Mouse (Mus musculus) heart, adult 9 months (tissue): ENCODE results near the gene Nectin3.

Source experiments
- DNase-seq, 2 experiments: peaks; one replicate each; pipeline ENCODE4 v3.0.0; 2022; ENCODE audit warnings: low spot score in 2 of 2

Gene Nectin3

DNA sequence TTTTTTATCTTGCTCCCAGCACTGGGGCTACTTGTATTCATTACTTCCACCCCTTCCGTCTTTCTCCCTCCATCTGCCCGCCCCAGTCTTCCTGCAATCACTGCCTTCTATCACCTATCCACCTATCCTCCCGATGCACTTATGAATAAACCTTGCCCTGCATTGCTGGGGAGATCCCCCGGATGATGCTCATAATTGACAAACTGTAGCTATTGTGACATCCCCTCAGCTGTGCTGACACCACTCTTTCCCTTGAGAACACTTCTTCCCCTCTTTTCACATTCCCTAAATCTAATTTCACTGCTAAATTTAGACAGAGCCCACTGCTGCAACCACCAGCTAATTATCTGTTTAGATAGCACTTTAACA lies at the start of gene Nectin3:
TSS of gene Nectin3 (minus strand) at position 105 of the 369 bp plus-strand sequence.
- peak in 1 of 2 experiments; percentile 5 for DNase-seq

DNA sequence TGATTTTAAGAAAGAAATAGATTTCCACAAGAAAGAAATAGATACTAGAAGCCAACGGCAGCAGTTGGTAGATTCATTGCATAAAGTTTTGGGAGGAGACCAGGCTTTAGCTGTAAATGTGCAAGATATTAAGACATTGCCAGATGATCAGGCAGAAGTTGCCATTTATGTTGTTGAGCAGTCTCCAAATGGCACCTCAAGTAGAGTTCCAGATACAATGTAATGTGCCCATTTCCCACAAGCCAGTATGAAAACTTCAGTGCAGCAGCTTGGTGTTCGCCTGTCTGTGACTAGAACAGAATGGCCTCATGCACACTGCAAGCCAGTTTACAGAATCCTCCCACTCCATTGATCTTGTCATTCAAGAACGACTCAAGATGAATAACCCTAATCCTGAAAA lies 39.8 kb upstream of the Nectin3 start:
- DNase-seq = no peak

DNA sequence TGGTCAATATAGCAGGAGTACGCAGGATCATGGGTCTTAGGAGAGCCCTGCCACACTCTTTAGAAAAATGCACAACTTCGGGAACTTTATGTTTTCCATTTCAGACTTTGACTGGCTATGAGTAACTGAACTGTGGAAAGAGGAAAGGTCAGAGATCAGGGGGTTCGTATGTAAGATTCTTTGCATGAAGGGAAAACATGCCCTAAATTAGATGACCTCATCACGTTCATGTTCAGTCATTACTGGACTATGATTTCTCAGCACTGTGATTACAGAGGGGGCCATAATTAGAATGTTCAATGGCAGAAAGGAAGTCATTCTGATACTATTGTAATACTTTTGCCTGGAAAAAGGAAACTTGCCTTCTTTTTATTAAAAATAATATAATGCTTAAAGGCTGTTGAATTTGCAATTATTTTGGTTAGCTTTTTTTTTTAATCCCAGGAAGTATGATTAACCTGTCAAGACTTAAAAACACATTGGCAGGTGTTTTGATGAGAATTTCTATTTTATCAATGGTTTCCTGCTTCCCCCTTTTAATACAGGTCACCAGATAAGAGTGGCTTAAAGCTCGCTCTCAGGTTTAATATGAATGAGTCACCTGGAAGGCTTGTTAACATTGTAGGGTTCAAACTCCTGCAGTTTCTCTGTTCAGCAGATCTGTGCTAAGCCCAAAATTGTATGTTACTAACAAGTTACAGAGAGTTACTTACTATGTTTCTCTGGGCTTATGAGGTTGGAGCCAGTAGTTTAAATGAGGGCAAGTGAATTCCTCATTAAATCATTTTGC lies 34.3 kb upstream of the Nectin3 start:
- DNase-seq = no peak

DNA sequence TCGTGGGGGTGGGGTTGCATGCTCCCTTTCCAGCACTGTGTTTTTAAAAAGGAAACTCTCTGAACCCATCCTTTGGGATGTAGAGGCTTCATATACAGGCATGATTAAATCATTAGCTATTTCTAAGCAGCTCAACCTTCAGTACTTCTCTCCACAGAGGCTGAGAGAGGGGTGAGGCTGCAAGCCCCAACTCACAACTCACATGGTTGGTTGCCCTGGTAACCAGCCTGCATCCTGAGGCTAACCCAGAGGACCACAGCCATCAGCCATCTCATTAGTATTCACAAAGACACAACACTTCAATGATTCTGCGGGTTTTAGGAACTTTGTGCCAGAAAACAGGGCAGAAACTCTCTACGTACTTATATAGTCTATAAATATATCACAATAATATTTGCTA lies 32.7 kb upstream of the Nectin3 start:
- no peak for DNase-seq

DNA sequence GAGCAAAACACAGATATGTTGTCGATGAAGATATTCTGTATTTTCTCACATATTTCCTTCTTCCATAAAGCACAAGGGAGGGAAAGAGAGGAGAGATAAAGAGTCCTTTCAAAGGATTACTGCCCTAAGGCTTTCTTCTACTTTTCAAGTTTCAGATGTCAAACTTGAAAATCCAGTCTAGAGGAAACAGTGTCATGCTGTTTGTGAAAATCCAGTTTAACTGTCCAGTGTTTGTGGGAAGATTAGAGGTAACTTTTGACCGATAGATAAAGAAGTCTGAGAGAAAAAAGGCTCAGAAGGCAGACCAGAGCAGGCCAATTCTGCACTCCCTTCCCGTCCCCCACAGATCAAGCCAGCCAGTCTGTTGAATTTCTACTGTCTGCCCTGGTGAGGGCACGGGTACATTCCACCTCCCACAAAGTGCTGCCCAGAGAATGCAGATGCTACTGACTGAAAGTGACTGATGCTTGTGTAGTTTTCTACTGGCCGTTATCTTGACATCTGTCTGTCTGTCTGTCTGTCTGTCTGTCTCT lies 22.6 kb upstream of the Nectin3 start:
- no peak for DNase-seq

DNA sequence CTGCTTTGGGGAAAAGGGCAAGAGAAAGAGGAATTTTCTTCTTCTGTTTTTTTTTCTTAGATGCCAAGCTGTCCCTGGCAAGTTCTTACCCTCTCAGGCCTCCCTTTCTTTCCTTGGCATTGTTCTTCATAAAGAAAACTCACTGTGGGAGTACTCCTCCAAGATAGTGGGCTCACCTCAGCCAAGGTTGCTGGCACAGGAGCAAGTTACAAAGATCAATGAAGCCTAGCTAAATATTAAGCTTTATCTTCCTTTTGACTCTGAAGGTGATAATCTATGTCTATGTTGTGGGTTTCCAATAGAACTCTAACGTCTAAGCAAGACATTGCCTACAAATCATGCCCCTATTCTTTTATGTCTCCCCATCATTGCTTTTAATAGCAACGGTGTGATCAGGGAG lies 21.3 kb upstream of the Nectin3 start:
- DNase-seq = no peak

DNA sequence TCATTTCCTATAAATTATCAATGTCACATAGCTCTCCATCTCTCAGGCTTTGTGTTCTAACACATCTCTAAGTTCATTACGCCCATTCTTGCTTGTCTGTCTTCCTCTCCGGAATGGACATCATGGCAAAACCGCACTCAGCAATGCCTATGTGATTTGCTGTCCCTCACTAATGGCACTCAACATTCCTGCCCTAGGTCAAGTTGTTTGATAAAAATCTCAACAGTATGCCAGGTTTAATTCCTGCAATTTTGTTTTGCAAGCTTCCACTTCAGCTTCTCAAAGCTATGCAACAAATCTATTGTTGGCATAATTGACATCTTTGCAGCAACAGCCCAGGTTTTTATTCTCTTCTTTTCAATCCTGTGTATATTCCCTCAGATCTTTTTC lies 9.6 kb upstream of the Nectin3 start:
- no peak for DNase-seq

DNA sequence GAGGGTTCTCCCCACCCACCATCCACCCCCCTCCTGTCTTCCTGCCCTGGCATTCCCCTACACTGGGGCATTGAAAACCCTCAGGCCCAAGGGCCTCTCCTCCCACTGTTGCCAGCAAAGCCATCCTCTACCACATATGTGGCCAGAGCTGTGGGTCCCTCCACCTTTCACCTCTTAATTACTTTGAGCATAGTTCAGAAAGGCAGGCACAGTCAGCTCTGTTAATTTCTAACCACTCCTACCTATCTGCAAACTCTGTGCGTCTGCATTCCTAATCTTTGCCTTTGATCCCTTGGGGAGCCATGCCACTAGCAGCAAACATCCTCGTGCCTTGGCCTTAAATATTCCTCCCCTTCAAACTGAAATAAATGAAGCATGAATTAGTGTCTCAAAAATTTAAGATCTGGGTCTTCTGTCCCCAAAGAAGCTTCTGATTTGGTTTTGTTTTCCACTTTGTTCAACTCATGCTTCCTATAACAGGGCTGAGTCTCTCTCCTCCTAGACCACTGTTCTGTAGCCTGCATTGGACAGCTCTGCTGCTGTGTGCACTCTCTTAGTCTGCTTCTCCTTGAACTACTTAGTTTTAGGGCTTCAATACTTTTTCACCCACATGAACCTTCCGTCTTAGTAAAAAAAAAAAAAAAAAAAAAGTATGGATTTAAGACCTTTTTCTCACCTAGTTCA lies 9.1 kb upstream of the Nectin3 start:
- DNase-seq = no peak

DNA sequence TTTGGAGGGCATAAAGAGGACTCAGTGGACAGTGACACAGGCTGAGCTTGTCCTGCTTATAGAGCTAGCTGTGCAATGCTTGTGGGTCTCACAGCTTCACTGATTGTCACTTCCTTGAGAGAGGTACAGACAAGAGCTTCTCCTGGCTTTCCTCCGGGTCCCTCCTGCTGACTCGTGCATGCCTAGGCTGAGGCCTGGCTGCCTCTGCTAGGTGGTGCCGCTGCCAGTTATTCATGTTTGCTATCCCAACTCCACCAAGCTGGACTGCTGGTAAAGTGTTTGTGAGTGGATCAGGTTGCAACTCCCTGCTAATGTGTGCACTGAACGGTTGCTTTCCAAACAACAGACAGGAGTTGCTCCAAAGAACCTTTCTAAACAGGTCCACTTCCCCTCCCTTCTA lies 5.7 kb upstream of the Nectin3 start:
- no peak for DNase-seq

DNA sequence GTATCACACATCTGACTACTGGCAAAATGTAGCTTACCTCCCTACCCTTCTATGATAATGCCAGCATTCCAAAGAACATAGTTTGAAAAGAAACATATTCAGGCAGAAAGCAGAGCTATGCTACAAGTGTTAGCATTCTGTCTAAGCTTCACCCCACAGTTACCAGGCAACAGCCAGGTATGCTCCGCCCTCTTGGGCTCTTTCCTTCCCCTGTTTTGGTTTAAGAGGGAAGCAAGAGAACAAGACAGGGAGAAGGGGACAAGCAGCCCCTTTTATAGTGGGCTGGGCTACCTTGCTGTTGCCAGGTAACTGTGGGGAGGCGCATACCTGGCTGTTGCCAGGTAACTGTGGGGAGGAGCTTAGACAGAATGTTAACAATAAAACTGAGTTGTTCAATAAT lies 4.0 kb upstream of the Nectin3 start:
- DNase-seq = no peak

DNA sequence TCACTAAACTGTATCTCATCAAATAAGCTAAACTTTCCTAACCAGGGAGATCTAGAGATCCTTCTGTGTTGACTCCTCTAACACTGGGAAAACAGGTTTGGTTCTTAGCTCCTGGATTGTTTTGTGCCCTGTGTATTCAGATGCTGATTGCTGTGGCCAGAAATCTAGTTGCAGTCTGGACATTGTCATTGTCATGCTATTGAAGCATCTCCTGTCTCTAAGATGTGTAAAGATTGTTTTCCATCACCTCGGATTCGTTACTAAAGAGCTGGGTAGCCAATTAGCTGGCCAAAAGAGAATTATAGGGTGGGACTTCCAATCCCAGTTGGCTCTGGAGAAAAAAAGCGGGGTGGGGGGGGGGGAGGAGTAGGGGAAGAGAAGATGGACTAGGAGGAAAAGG lies 2.4 kb upstream of the Nectin3 start:
- no peak for DNase-seq

DNA sequence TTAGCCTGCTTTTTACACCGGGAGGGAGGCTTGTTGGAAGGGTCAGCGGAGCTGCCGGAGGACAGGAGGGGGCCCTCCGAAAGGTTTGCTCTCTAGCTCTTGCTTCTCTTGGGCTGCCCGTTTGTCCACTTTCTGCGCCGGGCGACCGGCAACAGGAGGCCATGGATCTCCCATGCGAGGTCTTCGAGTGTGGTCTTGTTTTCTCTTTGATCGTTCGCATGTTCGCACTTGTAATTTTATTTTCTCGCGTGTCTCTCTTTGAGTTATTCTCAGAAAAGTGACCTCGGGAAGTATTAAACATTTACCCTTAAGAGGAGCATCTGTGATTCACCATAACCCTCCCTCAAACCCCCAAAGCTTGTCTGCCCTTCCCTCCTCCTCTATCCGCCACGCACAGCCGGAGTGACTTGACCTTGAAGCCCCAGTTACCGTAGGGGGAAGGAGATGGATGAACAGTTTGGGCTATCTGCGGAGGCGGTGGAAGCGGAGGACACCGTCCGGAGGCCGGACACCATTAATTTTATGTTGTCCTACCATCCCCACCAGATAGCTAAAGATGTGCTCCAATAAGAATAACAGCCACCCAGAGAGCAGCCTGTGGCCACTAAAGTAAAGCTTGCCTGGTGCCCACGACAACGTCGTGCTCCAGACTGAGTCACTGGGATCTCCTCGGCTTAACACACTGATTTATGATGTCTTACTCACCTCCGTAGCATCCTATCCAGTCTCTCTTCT lies 472 bp downstream of the Nectin3 start:
- DNase-seq = peak; percentile 2 to 4

DNA sequence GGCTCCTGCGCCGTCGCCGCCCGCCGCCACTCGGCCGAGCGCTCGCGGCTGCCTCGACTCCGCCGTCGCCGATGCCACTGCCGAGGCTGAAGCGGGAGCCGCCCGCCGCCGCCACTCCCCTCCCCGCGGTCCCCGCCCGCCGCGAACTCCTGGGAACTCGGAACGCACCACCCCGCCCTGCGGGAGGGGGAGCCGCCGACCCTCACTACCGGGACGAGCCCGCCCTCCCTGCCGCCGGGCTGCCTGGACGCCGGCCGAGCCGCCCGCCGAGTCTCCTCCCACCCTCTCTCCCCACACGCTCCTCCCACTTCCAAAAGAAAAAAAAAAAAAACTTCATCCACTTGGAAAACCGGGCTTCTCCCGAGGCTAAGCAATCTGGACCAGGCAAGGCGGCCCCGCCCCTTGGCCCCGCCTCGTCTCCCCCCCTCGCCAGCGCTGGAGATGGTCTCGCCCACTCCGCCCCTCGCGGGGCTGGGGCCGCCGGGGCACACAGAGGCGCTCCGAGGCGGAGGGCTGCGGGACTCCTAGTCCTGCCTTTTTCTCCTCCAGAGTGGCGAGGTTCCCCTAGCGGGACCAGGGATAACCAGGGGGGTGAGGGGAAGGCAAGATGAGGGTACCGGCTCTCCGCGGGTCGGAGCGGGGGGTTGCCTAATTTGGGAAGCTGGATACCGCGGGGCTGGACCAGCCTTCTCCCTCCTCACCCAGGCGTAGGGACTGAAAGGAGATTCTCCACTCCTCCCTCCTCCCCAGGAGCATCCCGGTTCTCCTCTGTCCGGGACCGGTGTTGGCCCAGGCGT lies 1.2 kb downstream of the Nectin3 start:
- peak; percentile 89 to 91 for DNase-seq

DNA sequence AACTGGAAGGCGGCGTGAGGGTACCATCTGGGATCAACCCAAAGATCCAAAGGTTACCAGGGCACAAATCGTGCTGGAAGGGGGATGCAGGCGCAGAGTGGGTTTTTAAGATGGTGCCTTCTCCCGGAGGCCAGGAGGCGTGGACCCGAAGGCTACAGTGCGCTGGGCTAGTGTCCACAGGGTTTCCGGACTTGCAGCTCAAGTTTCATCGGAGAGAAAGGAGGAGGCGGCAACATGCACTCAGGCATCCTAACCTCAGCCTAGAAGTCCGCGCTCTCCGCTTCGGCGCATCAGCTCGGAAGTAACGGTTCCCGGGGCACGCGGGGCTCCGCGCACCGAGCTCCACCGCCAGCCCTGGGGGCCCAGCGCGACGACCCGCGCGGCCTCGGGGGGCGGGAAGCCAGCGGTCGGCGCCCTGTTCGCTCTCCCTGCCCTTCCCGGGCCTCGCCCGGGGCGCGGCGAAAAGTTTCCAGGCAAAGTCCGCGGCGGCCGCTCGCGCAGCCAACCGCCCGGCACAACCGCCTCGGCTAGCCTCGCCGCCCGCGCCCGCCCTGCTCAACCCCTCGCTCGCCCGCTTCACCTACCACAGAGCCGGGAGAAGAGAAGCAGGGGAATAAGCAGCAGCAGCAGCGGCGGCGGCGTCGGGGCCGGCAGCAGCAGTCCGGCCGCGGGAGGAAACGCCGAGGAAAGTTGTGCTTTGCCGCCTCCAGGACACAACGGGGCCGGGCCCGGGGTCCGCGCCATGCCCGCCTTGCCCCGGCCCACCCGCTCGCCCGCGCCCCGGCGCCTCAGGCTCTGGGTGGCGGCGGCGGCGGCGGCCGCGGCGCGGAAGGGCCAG lies 2.1 kb downstream of the Nectin3 start:
- peak; percentile 47 to 55 for DNase-seq

DNA sequence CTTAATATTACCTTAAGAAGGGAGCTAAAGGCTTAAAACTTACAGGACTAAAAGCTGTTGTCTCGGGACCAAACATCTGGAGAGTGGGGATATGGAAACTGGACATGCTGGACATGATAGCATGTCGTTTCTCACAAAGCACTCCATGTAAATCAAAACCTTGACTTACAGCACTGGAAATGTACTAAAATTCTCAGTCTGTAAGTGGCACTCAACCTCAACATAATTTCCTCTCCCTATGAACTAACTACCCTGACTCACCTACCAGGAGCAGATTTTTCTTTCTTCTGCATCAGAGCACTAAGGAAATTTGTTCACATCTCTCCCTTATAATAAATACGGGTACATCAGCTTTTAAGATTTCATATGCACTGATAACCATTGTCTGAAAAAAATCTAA lies 3.1 kb downstream of the Nectin3 start:
- no peak for DNase-seq

DNA sequence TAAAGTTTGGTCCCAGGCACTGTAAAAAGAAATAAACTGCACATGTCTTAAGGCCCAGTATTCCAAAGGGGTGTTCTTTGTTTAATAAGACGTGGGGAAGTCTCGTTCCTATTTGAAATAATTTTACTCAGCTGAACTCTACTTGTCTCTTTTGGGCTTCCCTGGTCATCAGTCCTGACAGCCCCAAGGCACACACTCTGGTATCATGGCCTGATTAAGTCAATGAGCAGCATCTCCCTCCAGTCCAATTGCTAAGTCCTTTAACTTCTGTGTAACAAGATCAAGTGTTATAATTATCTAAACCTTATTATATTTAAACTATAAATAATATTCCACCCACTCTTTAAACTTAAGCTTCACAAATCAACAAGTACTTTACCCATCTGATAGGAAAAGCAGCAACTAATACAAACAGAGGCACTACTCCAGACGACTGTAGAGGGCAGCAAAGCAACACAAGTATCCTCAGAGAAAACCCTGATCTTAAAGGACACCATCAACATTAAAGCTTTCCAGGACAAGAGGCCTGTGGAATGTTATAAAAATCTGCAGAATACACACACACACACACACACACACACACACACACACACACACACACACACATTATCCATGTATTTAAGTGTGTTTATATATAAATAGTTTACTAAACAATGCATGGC lies 10.8 kb downstream of the Nectin3 start:
- DNase-seq = peak in 1 of 2 experiments; percentile 34

DNA sequence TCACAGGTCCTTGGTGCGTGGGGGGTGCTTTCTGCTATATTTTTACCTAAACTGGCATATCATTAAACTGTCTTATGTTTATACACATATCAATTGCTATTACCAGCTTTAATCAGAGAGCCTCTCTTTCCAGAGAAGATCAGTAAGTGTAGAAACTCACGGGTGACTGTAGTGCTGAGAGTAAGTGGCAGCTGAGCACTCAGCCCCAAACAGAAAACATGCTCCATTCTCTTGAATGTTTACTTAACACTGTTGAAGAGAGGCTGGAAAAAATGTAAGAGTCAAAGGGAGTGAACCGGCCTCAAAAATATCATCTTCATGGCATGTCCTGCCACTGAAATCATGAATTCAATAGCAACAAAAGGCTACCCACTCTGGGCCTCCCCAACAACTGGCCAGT lies 21.0 kb downstream of the Nectin3 start:
- no peak for DNase-seq

DNA sequence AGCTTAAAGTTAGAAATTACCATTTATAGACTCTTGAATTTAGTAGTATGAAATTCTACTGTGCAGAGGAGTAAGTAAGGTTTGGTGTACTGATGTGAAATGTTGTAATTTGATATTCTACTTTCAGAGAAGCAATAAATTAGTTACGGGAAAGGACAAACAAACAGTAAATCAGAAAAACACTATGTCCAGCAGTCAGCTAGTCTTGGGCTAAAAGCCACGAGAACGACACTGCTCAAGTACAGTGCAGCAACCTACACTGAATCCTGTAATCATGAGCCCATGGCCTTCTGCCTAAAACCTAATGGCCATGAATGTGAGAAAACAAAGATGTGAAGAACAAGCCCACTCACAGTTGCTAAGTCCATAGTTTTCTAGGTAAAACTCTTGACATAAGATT lies 46.9 kb downstream of the Nectin3 start:
- no peak for DNase-seq

DNA sequence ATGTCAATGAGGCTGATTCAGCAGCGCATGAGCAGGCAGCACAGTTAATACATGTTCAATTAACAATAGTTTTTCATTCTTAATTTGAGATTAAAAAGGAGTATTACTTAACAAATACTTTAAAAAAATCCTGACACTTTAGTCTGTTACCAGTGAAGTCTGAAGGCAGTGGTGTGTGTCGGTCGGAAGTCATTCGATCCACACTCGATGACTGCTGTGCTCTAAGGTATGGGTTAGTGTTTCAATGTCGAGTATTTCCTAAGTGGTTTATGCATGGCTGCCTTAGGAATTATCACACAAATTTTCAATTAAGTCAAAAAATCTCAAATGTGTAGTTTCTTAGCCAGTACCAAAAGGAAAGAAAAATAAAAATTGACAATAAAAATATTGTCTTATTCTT lies 49.3 kb downstream of the Nectin3 start:
- DNase-seq = no peak

DNA sequence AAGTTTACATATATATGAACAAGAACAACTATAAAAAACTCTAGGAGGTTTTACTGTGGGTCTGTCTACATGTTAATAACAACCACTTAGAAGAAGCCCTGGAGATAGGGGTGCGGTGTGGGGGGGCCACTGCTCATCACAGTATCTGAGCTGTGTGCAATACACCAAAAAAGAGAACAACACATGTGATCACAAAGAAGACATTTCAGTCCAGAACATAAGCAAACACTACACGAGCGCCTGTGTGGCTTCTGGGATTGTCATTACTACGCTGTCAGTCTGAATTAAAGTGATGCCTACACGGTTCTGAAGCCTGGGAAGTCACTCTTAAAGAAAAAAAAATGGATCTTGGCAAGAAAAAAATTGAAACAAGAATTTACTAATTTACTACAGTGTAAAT lies 67.0 kb downstream of the Nectin3 start:
- no peak for DNase-seq
